Mouse (Mus musculus) spleen, postnatal 10 days (tissue): ENCODE results near the gene Ppp1r12a.
A peak's percentile ranks its signal among the peaks of the same experiment; 100 is the strongest.

ENCODE experiments used
- DNase-seq, 2 experiments: peaks; one replicate each; pipeline ENCODE4 v3.0.0; 2021 to 2022; ENCODE audit warnings: low spot score in 2 of 2

The Ppp1r12a gene

GRCm38 (mm10) chr10:108161261-108162256, at the start of gene Ppp1r12a:
Ppp1r12a (plus strand) TSS chr10:108162193.
- DNase-seq = peak; percentile 92 to 95

- DNase-seq = no peak
Observed at GRCm38 (mm10) chr10:108113361-108114237, 48.4 kb upstream of the Ppp1r12a start.

DNA sequence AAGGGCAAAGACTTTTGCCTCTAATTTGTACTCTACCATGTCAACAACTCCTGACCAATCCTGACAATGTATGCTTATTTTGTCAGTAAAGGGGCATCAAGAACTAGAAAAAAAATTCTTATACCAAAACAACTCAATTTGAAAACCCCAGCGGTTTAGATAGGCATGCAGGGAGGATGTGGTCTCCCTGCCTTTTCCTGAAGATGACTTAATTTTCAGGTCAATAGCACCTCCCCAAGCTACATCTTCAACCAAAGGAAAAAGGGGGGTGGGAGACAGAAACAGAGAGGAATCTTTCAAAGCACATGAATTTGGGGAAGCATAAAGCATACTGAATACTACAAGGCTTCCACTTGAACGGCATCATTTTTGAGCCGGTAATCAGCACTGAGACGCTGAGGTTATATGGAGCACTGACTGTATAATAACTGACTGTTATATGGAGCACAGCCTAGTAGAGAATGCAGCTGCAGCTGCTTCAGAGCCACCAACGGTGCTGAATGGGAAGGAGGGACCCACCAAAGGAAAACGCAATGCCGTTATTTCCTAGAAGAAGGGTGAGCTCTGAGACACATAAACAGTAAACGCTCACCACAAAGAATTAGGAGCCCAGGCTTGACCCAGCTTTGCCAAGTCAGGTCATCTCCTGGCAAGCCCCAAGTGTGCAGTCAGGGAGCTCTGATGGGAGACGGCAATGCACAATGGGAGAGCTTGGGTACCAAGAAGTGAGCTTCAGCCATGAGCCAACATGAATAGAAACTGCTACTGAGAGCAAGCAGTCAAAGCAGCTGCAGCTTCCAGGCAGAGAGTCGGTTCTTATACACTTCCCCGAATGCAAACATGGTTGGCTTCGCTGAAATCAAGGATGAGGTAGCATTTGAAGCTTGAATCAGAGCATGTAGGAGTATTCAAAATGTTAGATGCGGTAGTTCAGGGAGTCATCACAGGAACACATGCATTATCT, 43.5 kb upstream of the Ppp1r12a start:
- no peak for DNase-seq

DNA sequence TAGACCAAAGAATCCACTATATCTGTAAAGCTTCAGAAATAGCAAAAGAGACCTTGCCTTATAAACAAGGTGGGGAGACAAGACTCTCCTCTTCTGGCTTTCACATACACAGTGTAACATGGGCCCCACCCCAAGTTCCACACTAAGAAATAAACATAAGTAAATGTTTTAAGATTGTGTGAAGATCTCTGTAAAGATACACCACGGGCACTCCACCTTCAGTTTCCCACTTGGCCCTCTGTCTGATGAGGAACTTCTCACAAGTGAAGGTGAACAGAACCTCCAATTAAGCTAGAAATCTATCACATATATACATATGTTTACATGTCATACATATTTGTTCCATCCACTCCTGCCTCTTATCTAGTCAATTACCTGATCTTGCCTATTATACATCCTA, 42.6 kb upstream of the Ppp1r12a start:
- no peak for DNase-seq

DNA sequence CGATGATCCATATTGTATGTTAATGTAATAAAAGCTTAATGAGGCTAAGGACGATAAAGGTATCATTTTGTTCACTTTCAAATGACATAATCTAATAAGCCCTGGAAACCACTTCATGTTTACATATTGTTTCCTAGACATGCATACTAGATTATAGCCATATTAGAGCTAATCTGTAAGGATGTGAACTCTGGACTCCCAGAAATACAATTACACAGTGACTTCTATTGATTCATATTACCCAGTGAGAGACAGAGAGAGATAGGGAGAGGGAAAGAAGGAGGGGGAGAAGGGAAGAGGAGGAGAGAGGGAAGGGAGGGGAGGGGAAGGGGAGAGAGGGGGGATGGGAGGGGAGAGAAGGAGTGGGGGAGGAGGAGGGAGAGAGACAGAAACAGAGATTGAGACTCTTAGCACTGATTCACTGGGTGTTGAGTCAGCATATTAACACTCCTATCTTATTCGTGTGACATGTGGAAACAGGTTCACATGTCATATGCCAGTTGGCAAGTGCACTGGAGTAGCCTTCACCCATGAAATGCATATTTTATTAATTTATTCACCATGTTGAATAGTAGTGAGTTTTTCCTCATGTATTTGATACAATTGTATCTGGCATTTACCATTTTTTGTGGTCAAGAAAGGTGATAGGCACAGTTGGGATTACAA, 36.9 kb upstream of the Ppp1r12a start:
- no peak for DNase-seq

- no peak for DNase-seq
Observed at GRCm38 (mm10) chr10:108129167-108129566, 32.8 kb upstream of the Ppp1r12a start.

GRCm38 (mm10) chr10:108131858-108132257, 30.1 kb upstream of the Ppp1r12a start:
- no peak for DNase-seq

DNA sequence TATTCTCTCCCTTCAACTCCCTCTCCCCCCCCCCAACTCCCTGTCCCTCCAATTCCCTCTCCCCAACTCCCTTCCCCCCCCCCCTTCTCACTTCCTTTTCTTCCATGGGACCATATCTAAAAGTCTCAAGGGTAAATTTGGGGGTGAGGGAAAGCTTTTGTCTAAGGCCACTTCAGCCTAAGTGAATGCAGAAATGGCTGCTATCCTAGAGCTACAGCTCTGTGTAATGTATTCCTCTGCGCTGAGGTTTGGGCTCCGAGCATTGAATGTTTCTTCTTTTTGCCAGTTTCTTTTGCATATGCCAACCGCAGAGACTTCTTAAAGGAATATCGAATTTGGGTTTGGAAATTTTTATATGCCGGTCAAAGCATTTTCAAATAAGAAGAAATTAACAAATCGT, 28.7 kb upstream of the Ppp1r12a start:
- no peak for DNase-seq

DNA sequence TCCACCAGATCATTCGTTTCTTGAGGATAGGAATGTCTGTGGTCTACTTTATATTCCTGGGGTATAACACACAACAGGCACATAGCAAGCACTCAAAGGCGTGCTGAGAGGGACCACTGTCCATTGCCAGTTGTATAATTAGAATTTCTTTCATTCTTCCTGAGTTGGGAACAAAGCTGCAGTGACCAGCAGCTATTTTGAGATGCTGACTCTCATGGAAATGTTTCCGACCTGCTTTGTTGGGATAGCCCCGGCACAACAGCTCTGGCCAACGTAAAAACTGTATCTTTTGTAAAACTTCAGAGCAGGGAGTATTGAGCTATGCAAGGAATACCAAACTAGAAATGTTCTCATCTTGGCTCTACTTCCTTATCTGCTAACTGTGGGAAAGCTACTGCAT, 28.2 kb upstream of the Ppp1r12a start:
- DNase-seq = no peak

GRCm38 (mm10) chr10:108138347-108138746, 23.6 kb upstream of the Ppp1r12a start:
- DNase-seq = no peak

DNA sequence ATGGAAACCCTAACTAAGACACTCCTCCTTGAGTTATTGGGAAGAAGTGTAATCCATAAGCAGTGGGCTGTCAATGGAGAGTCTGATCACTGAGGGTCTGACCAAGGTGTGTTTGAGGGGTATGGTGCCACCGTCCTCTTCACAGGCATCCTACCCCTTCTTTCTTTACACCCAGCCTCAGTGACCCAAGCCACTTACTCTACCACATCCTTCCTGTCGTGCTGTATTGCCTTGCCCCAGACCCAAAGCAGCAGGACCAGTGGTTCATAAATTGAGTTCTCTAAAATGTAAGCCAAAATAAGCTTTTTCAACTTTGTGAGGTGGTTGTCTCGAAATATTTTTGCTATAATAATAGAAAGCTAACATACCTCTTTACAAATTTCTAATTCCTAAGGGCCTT, 22.2 kb upstream of the Ppp1r12a start:
- no peak for DNase-seq

- DNase-seq = no peak
Observed at GRCm38 (mm10) chr10:108140742-108141141, 21.3 kb upstream of the Ppp1r12a start.

DNA sequence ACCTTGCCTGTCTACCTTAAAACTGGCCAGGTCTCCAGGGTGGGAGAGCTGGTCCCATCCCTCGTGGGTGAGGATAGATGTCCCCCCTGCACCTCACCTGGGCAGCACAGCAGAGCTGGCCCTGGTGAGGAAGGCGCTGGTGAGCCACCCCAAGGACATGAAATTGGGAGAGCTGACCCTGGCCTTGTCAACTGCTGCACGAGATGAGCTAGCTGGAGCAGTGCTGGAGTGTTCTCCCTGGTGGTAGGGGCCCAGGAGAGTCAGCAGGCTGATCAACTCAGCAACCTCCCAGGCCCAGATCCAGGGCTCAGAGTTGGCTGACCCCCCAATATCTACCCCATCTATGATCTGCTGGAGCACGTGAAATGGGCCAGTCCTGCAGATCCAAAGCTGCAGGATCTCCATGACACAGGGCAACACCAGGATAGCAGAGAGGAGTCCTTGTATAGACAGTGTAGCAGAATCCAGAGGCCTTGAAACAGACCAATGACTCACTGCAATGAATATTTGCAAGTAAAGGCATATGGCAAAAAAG, 17.9 kb upstream of the Ppp1r12a start:
- DNase-seq = no peak

DNA sequence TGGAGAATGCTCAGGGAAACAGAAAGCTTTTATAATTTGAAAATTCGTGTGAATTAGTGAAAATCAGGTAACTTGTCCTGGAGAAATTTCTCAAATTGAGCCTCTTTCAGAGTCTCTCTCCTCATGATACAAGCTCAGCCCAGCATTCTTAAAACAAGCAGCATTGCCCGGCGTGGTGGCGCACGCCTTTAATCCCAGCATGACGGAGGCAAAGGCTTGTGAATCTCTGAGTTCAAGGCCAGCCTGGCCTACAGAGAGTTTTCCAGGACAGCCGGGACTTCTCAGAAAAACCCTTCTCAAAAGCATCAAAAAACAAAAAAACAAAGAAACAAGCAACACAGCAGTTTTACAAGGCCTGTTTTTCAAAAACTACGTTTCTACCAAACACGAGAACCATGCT, 16.3 kb upstream of the Ppp1r12a start:
- DNase-seq = no peak

- DNase-seq = no peak
Observed at GRCm38 (mm10) chr10:108147031-108147430, 15.0 kb upstream of the Ppp1r12a start.

GRCm38 (mm10) chr10:108153301-108153700, 8.7 kb upstream of the Ppp1r12a start:
- no peak for DNase-seq

DNA sequence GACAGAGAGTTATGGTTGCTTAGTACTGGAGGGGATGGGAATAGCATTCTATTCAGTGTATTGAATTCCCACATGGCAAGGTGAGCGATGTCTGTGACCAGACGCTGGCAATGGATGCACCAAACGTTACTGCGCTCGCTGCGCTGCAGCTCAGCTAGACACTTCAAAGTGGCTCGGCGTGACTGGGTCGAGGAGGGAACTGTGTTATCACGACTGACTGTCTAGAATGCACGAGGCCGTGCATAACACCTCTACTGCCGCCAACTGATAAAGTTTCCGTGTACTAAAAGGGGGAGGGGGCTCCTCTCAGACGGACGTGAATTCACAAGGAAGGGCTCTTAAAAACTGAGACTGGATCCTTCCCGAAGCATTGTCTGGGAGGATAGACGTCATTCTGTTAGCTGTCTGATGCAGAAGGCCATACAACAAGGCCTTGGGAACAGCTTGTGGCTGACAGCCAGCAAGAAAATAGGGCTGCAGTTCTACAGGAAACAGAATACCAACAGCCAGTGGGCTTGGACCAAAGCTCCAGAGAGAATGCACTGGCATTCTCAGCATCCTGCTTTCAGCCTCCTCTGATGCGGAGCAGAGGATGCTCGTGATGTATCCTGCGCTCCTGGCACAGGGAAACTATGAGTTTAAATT, 6.8 kb upstream of the Ppp1r12a start:
- DNase-seq = no peak

GRCm38 (mm10) chr10:108155687-108156067, 6.3 kb upstream of the Ppp1r12a start:
- peak in 1 of 2 experiments; percentile 20 for DNase-seq

DNA sequence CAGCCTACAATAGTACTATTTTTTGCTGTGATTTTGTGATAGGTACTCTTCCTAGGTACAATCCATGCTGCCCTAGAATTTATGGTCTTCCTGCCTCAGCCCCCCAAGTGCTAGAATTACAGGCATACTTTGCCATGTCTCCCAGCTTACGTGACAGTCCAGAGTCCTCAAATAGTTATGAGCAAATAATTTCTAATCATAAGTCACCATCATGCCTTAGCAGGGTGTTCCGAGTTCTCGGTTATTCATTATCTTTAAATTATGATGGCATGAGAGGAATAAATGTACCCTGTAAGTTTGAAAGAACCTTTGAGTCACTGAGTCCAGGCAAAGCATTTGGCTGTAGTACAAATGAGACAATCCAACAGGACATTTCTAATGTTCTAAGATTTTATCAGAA, 5.9 kb upstream of the Ppp1r12a start:
- DNase-seq = no peak

- no peak for DNase-seq
Observed at GRCm38 (mm10) chr10:108159002-108159401, 3.0 kb upstream of the Ppp1r12a start.
